Mouse (Mus musculus) layer of hippocampus, postnatal 36 days (tissue): ENCODE measurements around the gene Bmp2. TPM values are rescaled to one million over a fixed set of nuclear protein-coding genes. Genes with fewer than 3 reads are reported as not detected.
A peak's percentile ranks its signal among the peaks of the same experiment; 100 is the strongest.

Experiments used
- DNase-seq, 2 experiments: peaks; one replicate each; pipeline ENCODE4 v3.0.0; 2022
- total RNA-seq, 2 experiments: library from RNA; stranded (reverse); gene quantifications; 2 replicates each; pipeline ENCODE4 v1.2.3; 2021

The Bmp2 gene
- total RNA-seq = 1 to 10 TPM; 1.7 to 1.9 TPM

DNA sequence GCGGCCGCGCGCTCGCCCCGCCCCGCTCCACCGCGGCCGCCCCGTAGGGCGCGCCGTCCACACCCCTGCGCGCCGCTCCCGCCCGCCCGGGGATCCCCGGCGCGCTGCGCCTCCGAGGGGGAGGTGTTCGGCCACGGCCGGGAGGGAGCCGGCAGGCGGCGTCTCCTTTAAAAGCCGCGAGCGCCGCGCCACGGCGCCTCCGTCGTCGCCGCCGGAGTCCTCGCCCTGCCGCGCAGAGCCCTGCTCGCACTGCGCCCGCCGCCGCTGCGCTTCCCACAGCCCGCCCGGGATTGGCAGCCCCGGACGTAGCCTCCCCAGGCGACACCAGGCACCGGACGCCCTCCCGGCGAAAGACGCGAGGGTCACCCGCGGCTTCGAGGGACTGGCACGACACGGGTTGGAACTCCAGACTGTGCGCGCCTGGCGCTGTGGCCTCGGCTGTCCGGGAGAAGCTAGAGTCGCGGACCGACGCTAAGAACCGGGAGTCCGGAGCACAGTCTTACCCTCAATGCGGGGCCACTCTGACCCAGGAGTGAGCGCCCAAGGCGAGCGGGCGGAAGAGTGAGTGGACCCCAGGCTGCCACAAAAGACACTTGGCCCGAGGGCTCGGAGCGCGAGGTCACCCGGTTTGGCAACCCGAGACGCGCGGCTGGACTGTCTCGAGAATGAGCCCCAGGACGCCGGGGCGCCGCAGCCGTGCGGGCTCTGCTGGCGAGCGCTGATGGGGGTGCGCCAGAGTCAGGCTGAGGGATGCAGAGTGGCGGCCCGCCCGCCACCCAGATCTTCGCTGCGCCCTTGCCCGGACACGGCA is at the start of gene Bmp2:
TSS of gene Bmp2 (plus strand) at position 129 of the 811 bp plus-strand sequence.
- peak; percentile 38 to 47 for DNase-seq

DNA sequence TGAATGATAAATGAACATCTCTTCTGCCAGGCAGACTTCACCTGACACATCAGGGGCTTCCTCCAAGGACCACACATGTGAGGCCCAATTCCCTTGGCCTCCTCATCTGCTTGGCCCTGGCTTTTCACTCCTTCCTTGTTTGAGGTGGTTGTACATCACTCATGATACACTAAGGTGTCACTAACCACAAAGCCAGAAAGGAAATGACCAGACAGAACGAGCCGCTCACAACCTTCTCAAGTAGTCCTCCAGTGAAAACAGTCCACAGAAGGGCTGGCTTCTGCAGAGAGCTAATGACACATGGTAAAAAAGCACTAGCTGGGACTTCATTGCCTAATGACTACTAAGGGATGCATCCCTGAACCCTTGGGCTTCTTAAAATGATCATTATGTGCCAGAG is 46.3 kb upstream of the Bmp2 start:
- no peak for DNase-seq

GRCm38 (mm10) chr2:133507045-133507444 is 44.9 kb upstream of the Bmp2 start:
- DNase-seq = no peak

GRCm38 (mm10) chr2:133509141-133509540 is 42.8 kb upstream of the Bmp2 start:
- DNase-seq = no peak

- no peak for DNase-seq
Measured at GRCm38 (mm10) chr2:133511011-133511779, 40.8 kb upstream of the Bmp2 start.

- DNase-seq = no peak
Measured at GRCm38 (mm10) chr2:133516331-133517046, 35.5 kb upstream of the Bmp2 start.

- no peak for DNase-seq
Measured at GRCm38 (mm10) chr2:133517867-133518266, 34.1 kb upstream of the Bmp2 start.

- no peak for DNase-seq
Measured at GRCm38 (mm10) chr2:133521193-133521592, 30.8 kb upstream of the Bmp2 start.

DNA sequence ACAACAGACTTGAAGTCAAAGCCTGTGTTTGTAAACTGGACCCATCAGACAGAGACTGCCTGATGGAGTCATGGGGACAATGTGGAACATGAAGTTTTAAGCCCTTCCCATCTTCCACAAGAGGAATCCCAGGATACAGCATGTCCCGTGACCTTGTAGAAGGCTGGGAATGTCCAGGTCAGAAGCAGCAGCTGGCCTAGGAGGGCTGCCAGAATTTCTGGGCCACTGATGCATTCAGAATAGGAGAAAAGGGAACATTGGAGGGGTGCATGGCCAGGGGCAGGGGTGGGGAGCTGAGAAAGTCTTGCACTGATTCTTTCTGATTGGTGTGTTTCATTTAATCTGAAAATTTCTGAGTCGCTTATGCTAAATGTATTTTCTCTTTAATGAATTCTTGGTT is 29.8 kb upstream of the Bmp2 start:
- no peak for DNase-seq

- no peak for DNase-seq
Measured at GRCm38 (mm10) chr2:133525621-133526181, 26.3 kb upstream of the Bmp2 start.

GRCm38 (mm10) chr2:133529396-133529795 is 22.6 kb upstream of the Bmp2 start:
- no peak for DNase-seq

GRCm38 (mm10) chr2:133533073-133533472 is 18.9 kb upstream of the Bmp2 start:
- no peak for DNase-seq

DNA sequence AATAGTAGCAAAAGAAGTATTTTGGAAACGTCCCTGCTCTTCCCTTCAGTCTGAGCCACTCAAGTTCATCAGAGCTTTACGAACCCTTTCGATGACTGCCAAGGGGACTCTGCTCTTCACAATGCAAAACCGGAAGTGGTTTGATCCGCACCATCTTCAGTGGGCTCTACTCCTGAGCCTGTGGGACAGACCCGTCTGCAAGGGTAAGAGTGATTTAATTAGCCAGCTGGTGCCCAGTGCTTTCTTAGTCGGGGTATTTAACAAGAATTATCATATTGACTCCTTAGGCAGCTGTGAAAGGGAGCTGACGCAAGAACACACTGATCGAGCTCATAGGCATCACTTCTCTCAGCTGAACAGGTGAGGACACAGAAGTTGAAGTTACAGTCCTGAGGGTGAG is 16.5 kb upstream of the Bmp2 start:
- no peak for DNase-seq

DNA sequence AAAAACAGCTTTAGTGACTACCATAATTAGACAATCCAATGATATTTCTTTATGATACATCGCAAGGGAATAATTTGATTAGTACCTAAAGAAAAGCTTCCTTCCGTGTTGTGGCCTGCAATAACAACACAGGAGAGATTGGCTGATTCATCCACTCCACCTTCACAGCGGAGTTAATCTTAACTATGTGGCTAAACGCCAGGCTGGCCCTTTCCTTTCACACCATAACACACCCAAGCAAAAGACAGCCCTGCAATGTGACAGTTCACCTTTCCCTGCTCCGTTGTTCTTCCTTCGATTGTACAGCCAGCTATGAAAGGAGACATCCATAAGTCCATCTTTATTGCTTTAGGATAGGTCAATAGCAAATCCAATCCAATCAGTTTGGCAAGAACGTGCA is 15.1 kb upstream of the Bmp2 start:
- DNase-seq = no peak

- no peak for DNase-seq
Measured at GRCm38 (mm10) chr2:133540702-133541101, 11.3 kb upstream of the Bmp2 start.

- peak; percentile 29 to 48 for DNase-seq
Measured at GRCm38 (mm10) chr2:133550238-133550682, 1.7 kb upstream of the Bmp2 start.

DNA sequence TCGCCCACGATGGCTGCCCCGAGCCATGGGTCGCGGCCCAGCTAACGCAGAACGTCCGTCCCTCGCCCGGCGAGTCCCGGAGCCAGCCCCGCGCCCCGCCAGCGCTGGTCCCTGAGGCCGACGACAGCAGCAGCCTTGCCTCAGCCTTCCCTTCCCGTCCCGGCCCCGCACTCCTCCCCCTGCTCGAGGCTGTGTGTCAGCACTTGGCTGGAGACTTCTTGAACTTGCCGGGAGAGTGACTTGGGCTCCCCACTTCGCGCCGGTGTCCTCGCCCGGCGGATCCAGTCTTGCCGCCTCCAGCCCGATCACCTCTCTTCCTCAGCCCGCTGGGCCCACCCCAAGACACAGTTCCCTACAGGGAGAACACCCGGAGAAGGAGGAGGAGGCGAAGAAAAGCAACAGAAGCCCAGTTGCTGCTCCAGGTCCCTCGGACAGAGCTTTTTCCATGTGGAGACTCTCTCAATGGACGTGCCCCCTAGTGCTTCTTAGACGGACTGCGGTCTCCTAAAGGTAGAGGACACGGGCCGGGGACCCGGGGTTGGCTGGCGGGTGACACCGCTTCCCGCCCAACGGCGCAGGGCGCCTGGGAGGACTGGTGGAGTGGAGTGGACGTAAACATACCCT is 995 bp downstream of the Bmp2 start:
- DNase-seq = peak in 1 of 2 experiments; percentile 2

DNA sequence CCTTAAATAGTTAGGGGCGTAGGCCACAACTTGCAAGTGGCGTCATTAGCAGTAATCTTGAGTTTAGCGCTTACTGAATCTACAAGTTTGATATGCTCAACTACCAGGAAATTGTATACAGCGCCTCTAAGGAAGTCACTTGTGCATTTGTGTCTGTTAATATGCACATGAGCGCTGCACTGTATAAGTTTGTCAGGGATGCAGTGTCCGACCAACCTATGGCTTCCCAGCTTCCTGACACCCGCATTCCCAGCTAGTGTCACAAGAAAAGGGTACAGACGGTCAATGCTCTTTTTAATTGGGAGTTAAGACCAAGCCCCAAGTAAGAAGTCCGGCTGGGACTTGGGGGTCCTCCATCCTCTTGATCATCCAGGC is 1.9 kb downstream of the Bmp2 start:
- no peak for DNase-seq

DNA sequence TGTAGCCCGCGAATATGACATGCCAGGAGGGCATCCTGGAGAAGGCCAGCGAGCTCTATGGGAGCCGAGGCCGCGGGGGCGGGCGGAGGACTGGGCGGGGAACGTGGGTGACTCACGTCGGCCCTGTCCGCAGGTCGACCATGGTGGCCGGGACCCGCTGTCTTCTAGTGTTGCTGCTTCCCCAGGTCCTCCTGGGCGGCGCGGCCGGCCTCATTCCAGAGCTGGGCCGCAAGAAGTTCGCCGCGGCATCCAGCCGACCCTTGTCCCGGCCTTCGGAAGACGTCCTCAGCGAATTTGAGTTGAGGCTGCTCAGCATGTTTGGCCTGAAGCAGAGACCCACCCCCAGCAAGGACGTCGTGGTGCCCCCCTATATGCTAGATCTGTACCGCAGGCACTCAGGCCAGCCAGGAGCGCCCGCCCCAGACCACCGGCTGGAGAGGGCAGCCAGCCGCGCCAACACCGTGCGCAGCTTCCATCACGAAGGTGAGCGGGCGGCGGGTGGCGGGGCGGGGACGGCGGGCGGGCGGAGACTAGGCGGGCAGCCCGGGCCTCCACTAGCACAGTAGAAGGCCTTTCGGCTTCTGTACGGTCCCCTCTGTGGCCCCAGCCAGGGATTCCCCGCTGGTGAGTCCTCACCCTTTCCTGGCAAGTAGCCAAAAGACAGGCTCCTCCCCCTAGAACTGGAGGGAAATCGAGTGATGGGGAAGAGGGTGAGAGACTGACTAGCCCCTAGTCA is 2.5 kb downstream of the Bmp2 start:
- DNase-seq = no peak

DNA sequence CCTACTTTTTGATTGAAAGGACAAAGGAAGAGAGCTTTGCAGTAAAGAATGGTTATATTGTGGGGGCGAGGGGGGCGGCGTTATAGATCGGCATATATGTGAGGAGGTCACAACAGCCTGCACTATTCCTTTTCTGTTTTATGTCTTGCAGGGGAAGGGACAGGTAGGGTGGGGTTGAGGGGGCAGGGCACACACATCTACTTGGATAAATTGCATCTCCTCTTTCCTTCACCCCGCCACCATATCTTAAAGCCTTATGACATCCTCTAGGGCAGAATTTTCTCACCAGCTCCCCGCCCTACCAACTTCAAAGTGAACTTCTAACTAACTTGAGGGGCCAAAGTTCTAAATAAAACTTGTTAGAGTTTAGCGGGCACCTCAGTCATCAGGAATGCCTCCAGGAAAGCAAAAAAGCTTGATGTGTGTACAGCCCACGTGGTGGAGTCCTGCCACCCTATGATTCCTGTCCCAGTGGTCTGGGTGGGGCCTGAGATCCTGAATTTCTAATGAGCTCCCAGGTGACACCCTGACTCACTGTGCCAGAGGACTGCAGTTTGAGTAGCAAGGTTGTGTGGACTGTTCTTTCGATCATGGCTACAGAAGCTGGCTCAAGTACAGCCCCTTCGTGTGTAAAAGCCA is 12.4 kb downstream of the Bmp2 start:
- no peak for DNase-seq

DNA sequence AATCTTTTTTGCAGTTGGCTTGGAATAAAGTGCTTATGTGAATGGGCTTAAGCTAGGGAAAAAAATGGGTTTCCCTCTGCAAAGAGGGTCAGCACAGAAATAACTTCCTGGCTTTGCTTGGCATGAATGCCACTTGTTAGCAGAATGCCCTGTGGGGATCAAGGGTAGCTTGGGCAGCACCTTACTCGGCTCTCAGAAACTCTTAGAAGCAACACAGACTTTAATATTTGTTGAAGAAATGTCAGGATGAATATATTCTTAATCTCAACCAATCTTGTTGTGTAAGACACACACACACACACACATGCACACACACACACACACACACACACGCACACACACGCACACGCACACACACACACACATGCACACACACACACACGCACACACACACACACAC is 13.5 kb downstream of the Bmp2 start:
- DNase-seq = no peak
